Mouse (Mus musculus): Measurements from ENCODE around the gene Uba52. TPM values are rescaled to one million over a fixed set of nuclear protein-coding genes. Genes with fewer than 3 reads are reported as not detected.

Uba52 gene
- total and polyA plus RNA-seq, 2 experiments from 2014 or later, result 510 to 717 TPM

- no peak overlapping the region for H3K27ac ChIP-seq
- no peaks in the 10 kb centered on the region for H3K36me3 ChIP-seq (ENCODE audit: insufficient read depth, low read length)
- DNase-seq (ENCODE audit: low spot score) (no peak), ATAC-seq (no peak)
- no peak overlapping the region for H3K4me2 ChIP-seq (ENCODE audit: low read depth, low read length)
- no peaks in the 10 kb centered on the region for H3K9me3 ChIP-seq (ENCODE audit: low read length)
- 0 out of 2 replicates have a peak, but pooled peaks cover 11% of the 10 kb centered on the region for H3K4me1 ChIP-seq (ENCODE audit: insufficient read depth, low read length)
- 78% methylated on average over 5 of the region's 5 CpGs for WGBS
- no peaks in the 10 kb centered on the region for H3K27me3 ChIP-seq (ENCODE audit: insufficient read depth, low read length)
- no peak for TF ChIP-seq CTCF (IDR thresholded peaks at IDR 0.05; ENCODE audit: low read depth)
- no peak overlapping the region for H3K9ac ChIP-seq (replicated peaks; ENCODE audit: low read length)
- H3K4me3 ChIP-seq (ENCODE audit: low read length), result no peak overlapping the region
Measured at GRCm38 (mm10) chr8:70467229-70467725, 43.3 kb downstream of the Uba52 start.

GRCm38 (mm10) chr8:70466771-70467170 lies 43.8 kb downstream of the Uba52 start:
- no peak overlapping the region for H3K9ac ChIP-seq (replicated peaks; ENCODE audit: low read length)
- H3K4me3 ChIP-seq (ENCODE audit: low read length), result no peak overlapping the region
- no peak for TF ChIP-seq CTCF (IDR thresholded peaks at IDR 0.05; ENCODE audit: low read depth)
- 71% methylated on average over 11 of the region's 11 CpGs for whole genome bisulfite sequencing
- DNase-seq (ENCODE audit: low spot score), result no peak
- no peak overlapping the region for H3K4me2 ChIP-seq (ENCODE audit: low read depth, low read length)
- H3K36me3 ChIP-seq (ENCODE audit: insufficient read depth, low read length), result no peaks in the 10 kb centered on the region
- H3K4me1 ChIP-seq (ENCODE audit: insufficient read depth, low read length), result 0 out of 2 replicates have a peak, but pooled peaks cover 11% of the 10 kb centered on the region
- no peak for ATAC-seq
- no peaks in the 10 kb centered on the region for H3K9me3 ChIP-seq (ENCODE audit: low read length)
- no peaks in the 10 kb centered on the region for H3K27me3 ChIP-seq (ENCODE audit: insufficient read depth, low read length)
- H3K27ac ChIP-seq, result no peak overlapping the region

DNA sequence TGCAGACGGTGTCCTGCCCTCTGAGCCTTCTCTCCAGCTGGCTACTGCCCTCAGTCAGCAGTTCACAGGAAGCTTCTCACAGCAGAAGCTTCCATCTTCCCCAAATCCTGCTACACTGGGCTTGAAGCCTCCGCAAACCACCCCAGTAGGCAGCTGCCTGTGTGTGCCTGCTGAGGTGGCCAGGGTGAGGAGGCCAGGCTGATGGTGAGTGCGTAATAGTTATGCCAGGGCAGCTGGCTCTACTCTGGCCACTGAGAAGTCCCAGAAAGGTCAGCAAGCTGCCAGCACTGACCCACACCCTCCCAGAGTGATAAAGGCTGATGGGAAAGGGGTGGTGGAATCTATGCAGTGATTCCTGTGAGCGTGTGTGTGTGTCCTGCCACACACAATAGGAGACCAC lies 44.3 kb downstream of the Uba52 start:
- Histone ChIP-seq H3K27me3 (ENCODE audit: insufficient read depth, low read length) (no peaks in the 10 kb centered on the region), H3K4me3 (ENCODE audit: low read length) (no peak overlapping the region), H3K36me3 (ENCODE audit: insufficient read depth, low read length) (no peaks in the 10 kb centered on the region), H3K27ac (no peak overlapping the region), H3K4me1 (ENCODE audit: insufficient read depth, low read length) (0 out of 2 replicates have a peak, but pooled peaks cover 11% of the 10 kb centered on the region), H3K9me3 (ENCODE audit: low read length) (no peaks in the 10 kb centered on the region), H3K4me2 (ENCODE audit: low read depth, low read length) (no peak overlapping the region), H3K9ac (replicated peaks; ENCODE audit: low read length) (no peak overlapping the region)
- TF ChIP-seq CTCF (IDR thresholded peaks at IDR 0.05; ENCODE audit: low read depth), result no peak
- DNase-seq (ENCODE audit: low spot score) (no peak), ATAC-seq (no peak)
- 74% methylated on average over 4 of the region's 4 CpGs for WGBS

GRCm38 (mm10) chr8:70465701-70466100 lies 44.9 kb downstream of the Uba52 start:
- no peaks in the 10 kb centered on the region for H3K27me3 ChIP-seq (ENCODE audit: insufficient read depth, low read length)
- 0 out of 2 replicates have a peak, but pooled peaks cover 15% of the 10 kb centered on the region for H3K4me1 ChIP-seq (ENCODE audit: insufficient read depth, low read length)
- DNase-seq (ENCODE audit: low spot score) (no peak), ATAC-seq (no peak)
- no peak overlapping the region for H3K9ac ChIP-seq (replicated peaks; ENCODE audit: low read length)
- no peak overlapping the region for H3K27ac ChIP-seq
- TF ChIP-seq CTCF (IDR thresholded peaks at IDR 0.05; ENCODE audit: low read depth), result no peak
- no peaks in the 10 kb centered on the region for H3K36me3 ChIP-seq (ENCODE audit: insufficient read depth, low read length)
- no peaks in the 10 kb centered on the region for H3K9me3 ChIP-seq (ENCODE audit: low read length)
- WGBS, result 96% methylated on average over 4 of the region's 4 CpGs
- no peak overlapping the region for H3K4me2 ChIP-seq (ENCODE audit: low read depth, low read length)
- no peak overlapping the region for H3K4me3 ChIP-seq (ENCODE audit: low read length)

- no peak for TF ChIP-seq CTCF (IDR thresholded peaks at IDR 0.05; ENCODE audit: low read depth)
- Histone ChIP-seq H3K9me3 (ENCODE audit: low read length) (no peaks in the 10 kb centered on the region), H3K27me3 (ENCODE audit: insufficient read depth, low read length) (no peaks in the 10 kb centered on the region), H3K9ac (replicated peaks; ENCODE audit: low read length) (no peak overlapping the region), H3K36me3 (ENCODE audit: insufficient read depth, low read length) (no peaks in the 10 kb centered on the region), H3K27ac (no peak overlapping the region), H3K4me3 (ENCODE audit: low read length) (no peak overlapping the region), H3K4me1 (ENCODE audit: insufficient read depth, low read length) (0 out of 2 replicates have a peak, but pooled peaks cover 9% of the 10 kb centered on the region), H3K4me2 (ENCODE audit: low read depth, low read length) (no peak overlapping the region)
- DNase-seq (ENCODE audit: low spot score) (no peak), ATAC-seq (no peak)
- WGBS, result 87% methylated on average over 6 of the region's 6 CpGs
Measured at GRCm38 (mm10) chr8:70464162-70464561, 46.4 kb downstream of the Uba52 start.

DNA sequence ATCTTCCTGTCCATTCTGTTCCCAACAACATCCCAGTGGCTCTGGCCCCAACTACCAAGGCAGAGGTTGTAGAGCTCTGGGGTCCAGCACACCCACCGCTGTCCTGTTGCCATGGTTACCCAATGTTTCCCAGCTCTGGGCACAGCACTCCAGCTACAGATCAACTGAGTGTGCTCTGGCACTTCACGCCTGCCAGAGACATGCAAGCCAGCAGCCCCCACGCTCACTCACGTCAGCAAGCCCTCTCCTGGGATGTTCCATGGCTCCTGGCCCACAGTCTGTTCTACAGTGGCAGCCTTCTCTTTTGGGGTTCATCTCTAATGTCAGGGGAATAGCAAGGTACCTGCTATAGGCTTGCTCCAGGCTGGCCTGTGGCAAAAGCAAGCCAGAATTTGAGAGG lies 47.3 kb downstream of the Uba52 start:
- Histone ChIP-seq H3K36me3 (ENCODE audit: insufficient read depth, low read length) (no peaks in the 10 kb centered on the region), H3K9me3 (ENCODE audit: low read length) (no peaks in the 10 kb centered on the region), H3K27me3 (ENCODE audit: insufficient read depth, low read length) (no peaks in the 10 kb centered on the region), H3K4me1 (ENCODE audit: insufficient read depth, low read length) (0 out of 2 replicates have a peak, but pooled peaks cover 9% of the 10 kb centered on the region), H3K27ac (no peak overlapping the region), H3K9ac (replicated peaks; ENCODE audit: low read length) (no peak overlapping the region), H3K4me3 (ENCODE audit: low read length) (no peak overlapping the region), H3K4me2 (ENCODE audit: low read depth, low read length) (no peak overlapping the region)
- 37% methylated on average over 4 of the region's 4 CpGs for WGBS
- DNase-seq (ENCODE audit: low spot score) (peak; percentile 40), ATAC-seq (peak; percentile 61)
- no peak for TF ChIP-seq CTCF (IDR thresholded peaks at IDR 0.05; ENCODE audit: low read depth)

- H3K4me1 ChIP-seq (ENCODE audit: insufficient read depth, low read length), result 0 out of 2 replicates have a peak, but pooled peaks cover 3% of the 10 kb centered on the region
- 90% methylated on average over 8 of the region's 8 CpGs for WGBS
- DNase-seq (ENCODE audit: low spot score) (no peak), ATAC-seq (no peak)
- H3K27me3 ChIP-seq (ENCODE audit: insufficient read depth, low read length), result no peaks in the 10 kb centered on the region
- no peak overlapping the region for H3K4me2 ChIP-seq (ENCODE audit: low read depth, low read length)
- no peak for TF ChIP-seq CTCF (IDR thresholded peaks at IDR 0.05; ENCODE audit: low read depth)
- H3K9ac ChIP-seq (replicated peaks; ENCODE audit: low read length), result no peak overlapping the region
- no peak overlapping the region for H3K4me3 ChIP-seq (ENCODE audit: low read length)
- H3K36me3 ChIP-seq (ENCODE audit: insufficient read depth, low read length), result no peaks in the 10 kb centered on the region
- H3K9me3 ChIP-seq (ENCODE audit: low read length), result no peaks in the 10 kb centered on the region
- no peak overlapping the region for H3K27ac ChIP-seq
Measured at GRCm38 (mm10) chr8:70462516-70462813, 48.1 kb downstream of the Uba52 start.

Data from hindbrain, postnatal 0 days (tissue).